Mouse (Mus musculus): ENCODE measurements around the gene Cipc. TPM values are rescaled to one million over a fixed set of nuclear protein-coding genes. Genes with fewer than 3 reads are reported as not detected.

The Cipc gene
- polyA plus RNA-seq, 1 experiment from 2014 or later, result 89.8 TPM

GRCm38 (mm10) chr12:87002815-87003214 is 56.0 kb downstream of the Cipc start:
- WGBS (ENCODE audit: missing documents), result 66% methylated on average over 4 of the region's 7 CpGs
- H3K36me3 ChIP-seq (ENCODE audit: inconsistent target), result no peaks in the 10 kb centered on the region
- H3K4me3 ChIP-seq (ENCODE audit: inconsistent target), result no peak overlapping the region
- no peak overlapping the region for H3K27ac ChIP-seq
- H3K79me2 ChIP-seq (ENCODE audit: inconsistent target), result no peaks in the 10 kb centered on the region

- no peaks in the 10 kb centered on the region for H3K79me2 ChIP-seq (ENCODE audit: inconsistent target)
- H3K4me3 ChIP-seq (ENCODE audit: inconsistent target), result no peak overlapping the region
- H3K36me3 ChIP-seq (ENCODE audit: inconsistent target), result no peaks in the 10 kb centered on the region
- 43% methylated on average over 3 of the region's 3 CpGs for WGBS (ENCODE audit: missing documents)
- H3K27ac ChIP-seq, result no peak overlapping the region
Observed at GRCm38 (mm10) chr12:87003606-87004005, 56.8 kb downstream of the Cipc start.

- Histone ChIP-seq H3K36me3 (ENCODE audit: inconsistent target) (no peaks in the 10 kb centered on the region), H3K27ac (no peak overlapping the region), H3K79me2 (ENCODE audit: inconsistent target) (no peaks in the 10 kb centered on the region), H3K4me3 (ENCODE audit: inconsistent target) (no peak overlapping the region)
- 88% methylated on average over 4 of the region's 4 CpGs for WGBS (ENCODE audit: missing documents)
Observed at GRCm38 (mm10) chr12:87004596-87004995, 57.8 kb downstream of the Cipc start.

Other genes with a start within 250 kb of the Cipc start
- gene Angel1, start 220.6 kb upstream of the Cipc start, polyA plus RNA-seq (2018), result 1.6 to 3.8 TPM (median 2.3 TPM) in 3 replicates
- gene Lrrc74a, start 212.7 kb upstream of the Cipc start, polyA plus RNA-seq (2018), result not detected in 3 replicates
- gene Irf2bpl, start 62.2 kb upstream of the Cipc start, polyA plus RNA-seq (2018), result 9.1 to 32.1 TPM (median 10.4 TPM) in 3 replicates
- not detected in 3 replicates for gene Zdhhc22, start 43.4 kb downstream of the Cipc start, polyA plus RNA-seq (2018)
- not detected in 3 replicates for gene Tmem63c, start 74.3 kb downstream of the Cipc start, polyA plus RNA-seq (2018)
- 0.09 TPM in 1 of 3 replicates, not detected in the others for gene Ngb, start 155.5 kb downstream of the Cipc start, polyA plus RNA-seq (2018)
- 14.6 to 20.4 TPM (median 19.2 TPM) in 3 replicates for gene Gstz1, start 200.1 kb downstream of the Cipc start, polyA plus RNA-seq (2018)
- gene Pomt2, start 200.9 kb downstream of the Cipc start, polyA plus RNA-seq (2018), result 5.8 to 7.9 TPM (median 5.8 TPM) in 3 replicates